Mouse (Mus musculus) left cerebral cortex, adult 2 months (tissue): ENCODE measurements around the gene Caml. TPM values are rescaled to one million over a fixed set of nuclear protein-coding genes. Genes with fewer than 3 reads are reported as not detected.
"Not testable (repeated sequence)": the region's sequence is repeated elsewhere in the genome, so short reads cannot be mapped to it uniquely, and the experiment has no call there.

ENCODE experiments used
- DNase-seq, 2 experiments: peaks; one replicate each; pipeline ENCODE4 v3.0.0; 2021 to 2022; ENCODE audit warnings: low spot score in 2 of 2, mixed read lengths in 1 of 2; ENCODE audit errors: extremely low spot score in 1 of 2
- H3K27ac ChIP-seq: fragments of 200-600 bp; 2 replicates; pipeline ENCODE4 v1.8.1; 2022
- H3K4me3 ChIP-seq: fragments of 200-600 bp; 2 replicates; pipeline ENCODE4 v1.8.1; 2022
- CTCF ChIP-seq: fragments of 200-600 bp; IDR thresholded peaks from 2 replicates; pipeline ENCODE4 v1.8.1; 2022; ENCODE audit warnings: antibody characterized with exemption, mild to moderate bottlenecking, moderate library complexity
- intact Hi-C: fragments of 180-260 bp; cut with DNase I; formaldehyde crosslinking; loops from one replicate; pipeline ENCODE4 v1.15.1; 2025
- total RNA-seq, 2 experiments: library from RNA; stranded (reverse); gene quantifications; 2 replicates each; pipeline ENCODE4 v1.2.3; 2021

Caml gene
- total RNA-seq, 2 experiments from 2014 or later, result 42.6 to 45.3 TPM

GRCm38 (mm10) chr13:55599566-55600540, 23.0 kb upstream of the Caml start, which contains the start of gene B4galt7:
Gene B4galt7 (plus strand): TSS chr13:55599896.
- peak within 1 kb of the TSS; percentile 88 for H3K4me3 ChIP-seq
- peak; percentile 81 to 86 for DNase-seq
- H3K27ac ChIP-seq, result peak within 1 kb of the TSS; percentile 89
- intact Hi-C loops, result no loop called here
- no peak for TF ChIP-seq CTCF

DNA sequence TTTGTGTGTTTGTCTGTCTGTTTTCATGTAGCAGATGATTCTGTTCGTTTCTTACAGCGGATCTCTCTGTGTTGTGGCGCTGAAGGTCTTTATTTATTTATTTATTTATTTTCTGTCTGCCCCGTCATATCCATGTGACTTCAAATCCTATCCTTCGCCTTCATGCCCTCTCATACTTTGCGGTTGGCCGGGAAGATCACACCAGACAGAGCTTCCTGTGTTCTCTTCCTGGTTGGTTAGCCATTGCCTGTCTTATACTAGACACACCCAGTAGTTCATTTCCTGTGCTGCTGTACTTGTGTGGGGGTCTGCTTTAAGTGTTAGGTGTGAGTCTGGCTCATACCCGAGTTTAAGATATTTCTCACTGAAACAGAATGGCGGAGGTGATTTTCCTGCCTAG, 22.1 kb upstream of the Caml start:
- H3K27ac ChIP-seq, result peak overlapping the region; percentile 89

GRCm38 (mm10) chr13:55601611-55602010, 21.2 kb upstream of the Caml start:
- intact Hi-C loops, result loop anchor here (1.0 kb wide), 2 partner anchors 39 to 127 kb away; no protein-coding TSS in a partner anchor
- peak; percentile 99 for TF ChIP-seq CTCF
- DNase-seq, result peak; percentile 77 to 87

More for the DNA sequence above, 22.1 kb upstream of the Caml start:
- DNase-seq, result no peak
- H3K4me3 ChIP-seq, result peak overlapping the region; percentile 88
- intact Hi-C loops, result loop anchor here (1.0 kb wide), 2 partner anchors 40 to 128 kb away; no protein-coding TSS in a partner anchor
- no peak for TF ChIP-seq CTCF

GRCm38 (mm10) chr13:55604606-55605005, 18.2 kb upstream of the Caml start:
- peak in 1 of 2 experiments; percentile 8 for DNase-seq
- Histone ChIP-seq H3K27ac (no peak overlapping the region), H3K4me3 (no peak overlapping the region)
- TF ChIP-seq CTCF, result no peak
- intact Hi-C loops, result no loop called here

More at GRCm38 (mm10) chr13:55601611-55602010, 21.2 kb upstream of the Caml start:
- Histone ChIP-seq H3K27ac (no peak overlapping the region), H3K4me3 (no peak overlapping the region)

DNA sequence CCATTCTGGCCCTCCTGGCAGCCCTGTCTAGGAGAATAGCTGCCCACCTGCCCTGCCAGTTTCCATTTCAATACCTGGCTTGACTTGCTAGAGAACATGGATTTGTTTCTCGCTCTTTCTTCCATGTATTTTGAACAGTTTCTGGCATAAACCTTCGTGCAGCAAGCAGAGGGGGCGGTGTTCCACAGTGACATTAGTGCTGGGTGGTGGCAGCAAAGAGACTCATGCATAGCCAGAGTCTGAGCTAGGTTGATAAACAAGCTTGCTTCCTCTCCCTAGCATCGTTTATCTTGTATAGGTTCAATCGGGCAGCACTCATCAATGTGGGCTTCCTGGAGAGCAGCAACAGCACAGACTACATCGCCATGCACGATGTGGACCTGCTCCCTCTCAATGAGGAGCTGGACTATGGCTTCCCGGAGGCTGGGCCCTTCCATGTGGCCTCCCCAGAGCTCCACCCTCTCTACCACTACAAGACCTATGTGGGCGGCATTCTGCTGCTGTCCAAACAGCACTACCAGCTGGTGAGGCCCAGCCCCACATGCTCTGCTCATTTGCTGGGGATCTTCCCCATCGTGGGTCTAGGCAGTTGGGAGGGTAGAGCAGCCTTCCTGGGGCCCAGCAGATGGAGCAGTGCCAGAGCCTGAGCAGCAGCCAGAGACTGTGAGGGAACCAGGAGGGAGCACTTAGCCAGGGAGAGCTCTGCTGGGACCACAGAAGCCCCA, 15.7 kb upstream of the Caml start:
- TF ChIP-seq CTCF, result no peak
- no peak for DNase-seq
- intact Hi-C loops, result no loop called here
- H3K27ac ChIP-seq, result peak overlapping the region; percentile 36; the same call in 1 of the 2 replicates
- no peak overlapping the region for H3K4me3 ChIP-seq

GRCm38 (mm10) chr13:55607624-55608006, 15.2 kb upstream of the Caml start:
- H3K27ac ChIP-seq, result no peak overlapping the region; the same call in 1 of the 2 replicates
- no peak for TF ChIP-seq CTCF
- no peak overlapping the region for H3K4me3 ChIP-seq
- DNase-seq, result no peak
- intact Hi-C loops, result no loop called here

GRCm38 (mm10) chr13:55611996-55612395, 10.8 kb upstream of the Caml start:
- intact Hi-C loops, result no loop called here
- no peak for DNase-seq
- Histone ChIP-seq H3K4me3 (no peak overlapping the region), H3K27ac (no peak overlapping the region)
- TF ChIP-seq CTCF, result no peak

DNA sequence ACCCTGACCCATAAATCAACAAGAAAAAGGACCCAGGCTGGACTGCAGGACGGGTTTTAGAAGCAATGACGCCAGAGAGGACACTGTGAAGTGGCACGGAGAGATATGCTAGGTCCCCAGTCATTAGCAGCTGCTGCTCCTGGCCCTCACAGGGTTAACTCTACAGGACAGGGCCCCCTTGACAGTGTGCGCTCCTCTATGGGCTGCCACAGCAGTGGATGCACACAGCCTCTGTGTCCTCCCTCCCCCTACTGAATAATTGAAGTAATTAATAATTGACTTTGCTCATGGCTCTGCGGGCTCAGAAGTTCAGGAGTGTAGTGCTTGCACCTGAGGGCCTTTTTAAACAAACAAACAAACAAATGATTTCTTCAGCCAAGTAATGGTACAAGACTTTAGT, 9.3 kb upstream of the Caml start:
- intact Hi-C loops, result no loop called here
- no peak for TF ChIP-seq CTCF
- Histone ChIP-seq H3K27ac (no peak overlapping the region), H3K4me3 (no peak overlapping the region)
- no peak for DNase-seq

DNA sequence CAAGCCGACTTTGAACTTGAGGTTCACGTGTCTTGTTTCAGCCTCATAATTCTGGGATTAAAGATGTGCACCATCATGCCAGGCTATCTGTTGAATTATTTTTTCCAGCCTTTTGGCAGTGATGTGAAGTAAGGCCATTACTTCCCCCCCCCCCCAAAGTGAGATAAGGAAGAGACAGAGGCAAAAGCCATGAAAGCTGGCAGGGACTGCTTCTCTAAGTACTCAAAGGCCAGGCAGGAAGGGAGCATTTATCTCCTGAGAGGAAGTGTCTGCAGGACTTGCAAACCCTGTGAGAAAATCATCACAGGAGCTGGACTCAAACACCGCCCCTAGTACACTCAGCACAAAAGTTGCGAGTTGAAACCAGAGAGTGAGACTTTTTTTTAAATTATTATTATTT, 3.5 kb upstream of the Caml start:
- H3K27ac ChIP-seq, result no peak overlapping the region
- no peak overlapping the region for H3K4me3 ChIP-seq
- intact Hi-C loops, result no loop called here
- no peak for TF ChIP-seq CTCF
- DNase-seq, result no peak

DNA sequence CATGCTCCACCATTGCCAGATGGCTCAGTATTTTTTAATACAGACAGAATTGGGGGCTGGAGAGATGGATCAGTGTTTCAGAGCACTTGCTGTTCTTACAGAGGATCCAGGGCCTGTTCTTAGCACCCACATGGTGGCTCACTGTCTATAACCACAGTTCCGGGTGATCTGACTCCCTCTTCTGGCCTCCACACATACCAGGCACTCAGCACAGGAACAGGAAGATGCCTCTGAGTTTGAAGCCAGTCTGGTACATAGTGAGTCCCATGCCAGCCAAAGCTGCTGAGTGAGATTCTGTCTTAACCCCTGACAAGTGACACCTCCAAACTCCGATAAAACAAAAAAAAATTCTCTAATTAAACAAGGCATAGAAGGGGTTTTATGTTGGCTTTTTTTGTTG, 2.5 kb upstream of the Caml start:
- Histone ChIP-seq H3K27ac (no peak overlapping the region), H3K4me3 (no peak overlapping the region)
- intact Hi-C loops, result loop anchor here (5.0 kb wide), 1 partner anchor 107 kb away; the partner anchor contains the start of gene Pcbd2
- TF ChIP-seq CTCF, result no peak
- no peak for DNase-seq

DNA sequence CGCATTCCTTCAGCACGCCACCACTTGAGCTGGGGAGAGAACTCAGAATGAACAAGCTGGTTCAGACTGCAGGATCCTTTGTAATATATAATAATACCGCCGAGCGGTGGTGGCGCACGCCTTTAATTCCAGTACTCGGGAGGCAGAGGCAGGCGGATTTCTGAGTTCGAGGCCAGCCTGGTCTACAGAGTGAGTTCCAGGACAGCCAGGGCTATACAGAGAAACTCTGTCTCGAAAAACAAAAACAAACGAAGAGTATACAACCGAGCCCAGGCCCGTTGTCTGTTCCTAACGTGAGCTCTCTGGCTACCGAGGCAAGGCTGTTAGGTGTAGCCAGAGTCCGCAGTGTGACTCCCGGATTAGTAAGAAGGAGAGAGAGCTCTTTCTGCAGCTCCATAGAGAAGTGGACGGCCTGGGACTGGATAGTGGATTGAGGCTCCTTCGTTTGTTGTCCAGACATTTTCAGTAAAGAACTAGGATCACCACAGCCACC, 603 bp upstream of the Caml start:
- intact Hi-C loops, result loop anchor here (5.0 kb wide), 1 partner anchor 105 kb away; the partner anchor contains the start of gene Pcbd2
- peak overlapping the region; percentile 100 for H3K27ac ChIP-seq

GRCm38 (mm10) chr13:55634639-55635127, 11.9 kb downstream of the Caml start, which contains the start of gene Ddx46:
Gene Ddx46 (plus strand): TSS chr13:55635027.
- Histone ChIP-seq H3K27ac (peak within 1 kb of the TSS; percentile 80), H3K4me3 (peak within 1 kb of the TSS; percentile 100)
- intact Hi-C loops, result no loop called here
- DNase-seq, result peak; percentile 87 to 91
- peak; percentile 94 for TF ChIP-seq CTCF

More for the DNA sequence above, 603 bp upstream of the Caml start:
- not testable (repeated sequence) for DNase-seq
- peak overlapping the region; percentile 80 for H3K4me3 ChIP-seq
